Mouse (Mus musculus) kidney, postnatal 0 days (tissue): ENCODE results near the gene Thada. TPM values are rescaled to one million over a fixed set of nuclear protein-coding genes. Genes with fewer than 3 reads are reported as not detected.

Source experiments
- ATAC-seq: fragments of 200-750 bp; cut with Nextera tagmentation; replicated peaks from 2 replicates; pipeline ENCODE4 v1.8.0; 2017; ENCODE audit warnings: low read depth, moderate number of reproducible peaks, moderate TSS enrichment, moderate library complexity; ENCODE audit not compliant: low FRiP score
- DNase-seq: peaks from one replicate; pipeline ENCODE4 v3.0.0-alpha.2; 2016; ENCODE audit warnings: low spot score
- H3K27ac ChIP-seq: fragments of 300-500 bp; sonication (generic); 2 replicates; pipeline ENCODE4 v1.5.1; 2014; ENCODE audit warnings: mild to moderate bottlenecking
- H3K27me3 ChIP-seq: fragments of 300-500 bp; sonication (generic); 2 replicates; pipeline ENCODE4 v1.6.1; 2014; ENCODE audit warnings: low read length, mixed read lengths; ENCODE audit not compliant: insufficient read depth
- H3K36me3 ChIP-seq: fragments of 300-500 bp; sonication (generic); 2 replicates; pipeline ENCODE4 v1.6.1; 2014; ENCODE audit warnings: low read length, mixed read lengths; ENCODE audit not compliant: insufficient read depth
- H3K4me1 ChIP-seq: fragments of 300-500 bp; sonication (generic); replicated peaks from 2 replicates; pipeline ENCODE4 v1.6.1; 2014; ENCODE audit warnings: antibody characterized with exemption, low read length, mixed read lengths; ENCODE audit not compliant: insufficient read depth
- H3K4me2 ChIP-seq: fragments of 300-500 bp; sonication (generic); 2 replicates; pipeline ENCODE4 v1.6.1; 2014; ENCODE audit warnings: mild to moderate bottlenecking, low read length, moderate library complexity, mixed read lengths
- H3K4me3 ChIP-seq: fragments of 300-500 bp; sonication (generic); replicated peaks from 2 replicates; pipeline ENCODE4 v1.5.1; 2014; ENCODE audit warnings: low read depth, low read length
- H3K9ac ChIP-seq: fragments of 300-500 bp; sonication (generic); 2 replicates; pipeline ENCODE4 v1.6.1; 2014; ENCODE audit warnings: low read depth, low read length
- H3K9me3 ChIP-seq: fragments of 300-500 bp; sonication (generic); replicated peaks from 2 replicates; pipeline ENCODE4 v1.6.1; 2016; ENCODE audit warnings: low read length, inconsistent platforms, mixed read lengths
- CTCF ChIP-seq: IDR thresholded peaks from 2 replicates; pipeline ENCODE4 v1.5.1; 2016; ENCODE audit warnings: antibody characterized with exemption, low read depth, mild to moderate bottlenecking, moderate library complexity
- WGBS: fragments of 180-500 bp; shearing (Covaris S2); extraction: QIAGEN DNeasy Blood & Tissue Kit; methylation state at CpG from one replicate; pipeline ENCODE4 v1.1.7; 2014; 5-methylcytosine and 5-hydroxymethylcytosine counted together
- polyA plus RNA-seq: library from polyadenylated mRNA; unstranded; fragments of >200 nt; fragmentation: Nextera tagmentation; extraction: Ambion mirVana; gene quantifications from 2 replicates; pipeline ENCODE4 v1.2.1, GENCODE M21; 2015

Gene Thada
- polyA plus RNA-seq, 1 experiment from 2014 or later, result 3.4 TPM

- Histone ChIP-seq H3K27ac (peak overlapping the region; percentile 70; the same call in 1 of the 2 replicates), H3K4me2 (no peak overlapping the region), H3K9me3 (no peaks in the 10 kb centered on the region), H3K4me3 (no peak overlapping the region), H3K9ac (no peak overlapping the region), H3K4me1 (peaks cover 19% of the 10 kb centered on the region; the same call in 1 of the 2 replicates), H3K36me3 (no peaks in the 10 kb centered on the region), H3K27me3 (no peaks in the 10 kb centered on the region)
- no peak; the same call in 1 of the 2 replicates for TF ChIP-seq CTCF
- ATAC-seq, result no peak
- 54% methylated on average over 4 of the region's 4 CpGs for WGBS
- DNase-seq, result no peak
These were observed 207.3 kb downstream of the Thada start for GRCm38 (mm10) chr17:84258638-84259261.

GRCm38 (mm10) chr17:84257927-84258532, 208.0 kb downstream of the Thada start:
- Histone ChIP-seq H3K9ac (no peak overlapping the region), H3K27me3 (no peaks in the 10 kb centered on the region), H3K27ac (peak overlapping the region; percentile 70; the same call in 1 of the 2 replicates), H3K9me3 (no peaks in the 10 kb centered on the region), H3K4me3 (no peak overlapping the region), H3K4me2 (no peak overlapping the region), H3K36me3 (no peaks in the 10 kb centered on the region), H3K4me1 (peaks cover 19% of the 10 kb centered on the region; the same call in 1 of the 2 replicates)
- ATAC-seq (peak; percentile 76), DNase-seq (peak; percentile 86)
- WGBS, result 45% methylated on average over 5 of the region's 5 CpGs
- TF ChIP-seq CTCF, result peak; percentile 4; the same call in 1 of the 2 replicates

- no peak overlapping the region for H3K4me2 ChIP-seq
- no peaks in the 10 kb centered on the region for H3K9me3 ChIP-seq
- ATAC-seq (no peak), DNase-seq (no peak)
- H3K36me3 ChIP-seq, result 0 out of 2 replicates have a peak, but pooled peaks cover 4% of the 10 kb centered on the region
- peak overlapping the region; percentile 57; the same call in 1 of the 2 replicates for H3K27ac ChIP-seq
- H3K4me3 ChIP-seq, result no peak overlapping the region
- H3K27me3 ChIP-seq, result no peaks in the 10 kb centered on the region
- H3K9ac ChIP-seq, result no peak overlapping the region
- no peak for TF ChIP-seq CTCF
- H3K4me1 ChIP-seq, result peaks cover 19% of the 10 kb centered on the region; the same call in 1 of the 2 replicates
- 28% methylated on average over 9 of the region's 9 CpGs for whole genome bisulfite sequencing
These were observed 209.7 kb downstream of the Thada start for GRCm38 (mm10) chr17:84256278-84256819.

GRCm38 (mm10) chr17:84255841-84256240, 210.2 kb downstream of the Thada start:
- ATAC-seq, result no peak
- no peak overlapping the region for H3K9ac ChIP-seq
- no peak for TF ChIP-seq CTCF
- DNase-seq, result no peak
- H3K4me2 ChIP-seq, result no peak overlapping the region
- peak overlapping the region; percentile 57; the same call in 1 of the 2 replicates for H3K27ac ChIP-seq
- H3K9me3 ChIP-seq, result no peaks in the 10 kb centered on the region
- H3K4me1 ChIP-seq, result peaks cover 19% of the 10 kb centered on the region; the same call in 1 of the 2 replicates
- H3K4me3 ChIP-seq, result no peak overlapping the region
- WGBS, result 34% methylated on average over 2 of the region's 2 CpGs
- 0 out of 2 replicates have a peak, but pooled peaks cover 4% of the 10 kb centered on the region for H3K36me3 ChIP-seq
- no peaks in the 10 kb centered on the region for H3K27me3 ChIP-seq

- Histone ChIP-seq H3K36me3 (peaks cover 10% of the 10 kb centered on the region; the same call in 1 of the 2 replicates), H3K4me3 (no peak overlapping the region), H3K4me2 (no peak overlapping the region), H3K27me3 (no peaks in the 10 kb centered on the region), H3K27ac (no peak overlapping the region), H3K4me1 (peaks cover 12% of the 10 kb centered on the region; the same call in 1 of the 2 replicates), H3K9me3 (no peaks in the 10 kb centered on the region), H3K9ac (no peak overlapping the region)
- DNase-seq (no peak), ATAC-seq (no peak)
- no peak for TF ChIP-seq CTCF
- 68% methylated on average over 3 of the region's 3 CpGs for WGBS
These were observed 214.6 kb downstream of the Thada start for GRCm38 (mm10) chr17:84251426-84251825.

GRCm38 (mm10) chr17:84244182-84244920, 221.7 kb downstream of the Thada start:
- no peaks in the 10 kb centered on the region for H3K27me3 ChIP-seq
- ATAC-seq (peak; percentile 55; the same call in 1 of the 2 replicates), DNase-seq (peak; percentile 64)
- H3K36me3 ChIP-seq, result peaks cover 3% of the 10 kb centered on the region; the same call in 1 of the 2 replicates
- WGBS, result 27% methylated on average over 18 of the region's 18 CpGs
- H3K4me3 ChIP-seq, result no peak overlapping the region
- no peak overlapping the region for H3K9ac ChIP-seq
- no peaks in the 10 kb centered on the region for H3K9me3 ChIP-seq
- no peak for TF ChIP-seq CTCF
- no peak overlapping the region for H3K4me2 ChIP-seq
- peaks cover 19% of the 10 kb centered on the region for H3K4me1 ChIP-seq
- peak overlapping the region; percentile 75 for H3K27ac ChIP-seq
